Mouse (Mus musculus) fibroblast of lung, adult 2 months (primary cell): ENCODE measurements around the gene Gcn1l1.

Source experiments
- DNase-seq: peaks from one replicate; pipeline ENCODE4 v3.0.0-alpha.2; 2011; ENCODE audit warnings: low read depth

Gcn1l1 gene

GRCm38 (mm10) chr5:115611566-115611965 lies 46.5 kb downstream of the Gcn1l1 start:
- no peak for DNase-seq

- DNase-seq, result no peak
Measured at GRCm38 (mm10) chr5:115613332-115613731, 48.3 kb downstream of the Gcn1l1 start.

DNA sequence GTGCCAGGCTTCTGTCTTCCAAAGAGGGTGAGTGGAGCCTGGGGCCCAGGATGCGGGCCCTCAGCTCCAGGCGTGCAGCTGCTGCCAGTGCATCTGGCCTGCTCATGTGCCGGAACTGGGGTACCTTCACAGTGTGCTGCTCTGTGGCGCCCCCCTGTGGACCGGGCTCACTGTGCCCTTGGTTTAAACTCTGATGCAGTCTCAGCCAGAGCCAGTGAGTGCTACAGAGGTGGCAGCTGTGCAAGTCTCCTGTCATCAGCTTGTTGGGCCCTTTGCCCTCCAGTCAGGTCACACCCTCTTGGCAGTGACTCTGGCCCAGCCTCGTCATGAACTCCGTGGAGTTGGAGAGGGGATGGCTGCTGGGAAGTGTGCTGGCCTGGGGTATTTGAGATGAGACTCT lies 49.9 kb downstream of the Gcn1l1 start:
- DNase-seq, result no peak

DNA sequence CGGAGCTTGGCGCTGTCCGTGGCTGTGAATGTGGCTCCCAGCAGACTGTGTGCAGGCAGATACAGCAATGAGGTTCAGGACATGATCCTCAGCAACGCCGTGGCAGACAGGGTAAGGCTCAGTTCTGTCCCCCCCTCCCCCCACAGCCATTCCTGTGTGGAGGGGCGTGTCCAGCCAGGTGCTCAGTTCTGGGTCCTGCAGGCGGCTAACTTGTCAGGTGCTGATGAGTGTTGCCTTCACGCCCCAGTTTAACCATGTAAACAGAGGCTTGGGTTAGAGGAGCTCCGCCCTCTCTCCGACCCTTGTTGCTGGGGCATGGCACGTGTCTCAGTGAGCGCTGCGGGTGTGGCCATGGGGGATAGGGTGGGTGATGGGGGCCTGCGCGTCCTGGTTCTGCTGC lies 54.6 kb downstream of the Gcn1l1 start:
- DNase-seq, result no peak

- no peak for DNase-seq
Measured at GRCm38 (mm10) chr5:115622686-115623085, 57.6 kb downstream of the Gcn1l1 start.

DNA sequence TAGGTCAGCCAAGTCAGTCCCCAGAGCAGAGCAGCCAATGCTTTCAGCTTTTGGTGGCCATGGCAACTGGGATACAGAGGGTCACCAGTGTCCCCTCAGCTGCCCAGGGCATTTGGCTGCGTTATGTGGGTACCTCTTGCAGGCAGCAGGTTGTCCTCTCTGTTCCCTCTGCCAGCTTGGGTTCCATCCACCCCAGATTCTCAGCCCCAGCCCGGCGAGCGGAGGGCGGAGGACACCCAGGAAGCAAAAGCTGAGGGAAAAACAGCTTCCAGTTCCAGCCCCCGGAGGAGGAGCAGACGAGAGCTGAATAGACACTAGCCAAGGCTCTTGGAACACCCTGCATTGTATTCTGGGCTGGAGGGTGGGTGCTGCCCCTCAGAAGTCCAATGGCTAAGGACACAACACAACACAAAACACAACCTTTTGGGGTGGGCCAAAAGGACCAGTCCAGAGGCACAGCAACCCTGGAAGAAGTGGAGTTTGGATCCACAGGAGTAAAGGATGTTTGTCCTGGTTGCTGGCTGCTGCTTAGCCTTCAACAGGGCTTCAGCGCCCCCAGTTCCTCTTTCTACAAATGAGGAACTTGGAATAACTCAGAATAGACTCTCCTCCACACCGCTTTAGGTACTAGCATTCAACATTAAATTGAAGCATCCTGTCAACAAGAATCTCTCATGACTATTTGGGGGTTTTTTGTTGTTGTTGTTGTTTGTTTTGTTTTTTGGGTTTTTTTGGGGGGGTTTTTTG lies 58.8 kb downstream of the Gcn1l1 start:
- DNase-seq, result no peak

GRCm38 (mm10) chr5:115626237-115626886 lies 61.3 kb downstream of the Gcn1l1 start:
- no peak for DNase-seq

DNA sequence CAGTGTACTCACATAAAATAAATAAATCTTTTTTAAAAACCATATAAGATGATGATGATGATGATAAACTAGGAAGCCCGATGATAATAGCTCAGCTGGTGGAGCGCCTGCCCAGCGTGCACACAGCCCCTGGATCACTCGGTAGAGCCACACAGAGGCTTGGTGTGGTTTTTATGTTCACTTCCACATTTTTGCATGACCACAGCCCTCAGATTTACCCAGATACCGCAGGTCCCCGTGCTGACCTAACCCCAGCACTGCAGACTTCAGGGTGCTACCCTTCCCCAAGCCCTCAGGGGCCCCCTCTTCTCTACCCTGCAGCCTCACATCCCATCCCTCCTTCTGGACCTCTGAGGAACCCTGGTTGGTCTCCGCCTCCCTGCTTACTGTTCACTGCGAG lies 63.0 kb downstream of the Gcn1l1 start:
- no peak for DNase-seq

DNA sequence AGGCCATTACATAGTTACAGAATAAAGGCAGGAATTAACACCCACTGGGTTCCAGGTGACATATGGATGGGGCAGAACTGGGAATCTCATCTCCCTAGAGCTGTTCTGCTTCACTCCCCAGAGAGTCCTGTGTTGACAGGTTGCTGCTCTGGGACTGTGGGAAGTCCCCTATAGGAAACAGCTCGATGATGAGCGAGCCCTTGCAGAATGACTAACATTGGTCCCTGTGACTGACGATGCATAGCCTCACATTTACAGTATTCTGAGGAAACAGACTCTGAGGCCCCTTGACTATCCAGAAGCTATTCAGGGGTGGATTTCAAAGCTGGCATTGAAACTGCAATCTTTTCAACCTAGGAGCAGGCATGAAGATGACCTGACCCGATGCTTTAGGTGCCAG lies 64.6 kb downstream of the Gcn1l1 start:
- no peak for DNase-seq

GRCm38 (mm10) chr5:115630291-115630690 lies 65.2 kb downstream of the Gcn1l1 start:
- no peak for DNase-seq

DNA sequence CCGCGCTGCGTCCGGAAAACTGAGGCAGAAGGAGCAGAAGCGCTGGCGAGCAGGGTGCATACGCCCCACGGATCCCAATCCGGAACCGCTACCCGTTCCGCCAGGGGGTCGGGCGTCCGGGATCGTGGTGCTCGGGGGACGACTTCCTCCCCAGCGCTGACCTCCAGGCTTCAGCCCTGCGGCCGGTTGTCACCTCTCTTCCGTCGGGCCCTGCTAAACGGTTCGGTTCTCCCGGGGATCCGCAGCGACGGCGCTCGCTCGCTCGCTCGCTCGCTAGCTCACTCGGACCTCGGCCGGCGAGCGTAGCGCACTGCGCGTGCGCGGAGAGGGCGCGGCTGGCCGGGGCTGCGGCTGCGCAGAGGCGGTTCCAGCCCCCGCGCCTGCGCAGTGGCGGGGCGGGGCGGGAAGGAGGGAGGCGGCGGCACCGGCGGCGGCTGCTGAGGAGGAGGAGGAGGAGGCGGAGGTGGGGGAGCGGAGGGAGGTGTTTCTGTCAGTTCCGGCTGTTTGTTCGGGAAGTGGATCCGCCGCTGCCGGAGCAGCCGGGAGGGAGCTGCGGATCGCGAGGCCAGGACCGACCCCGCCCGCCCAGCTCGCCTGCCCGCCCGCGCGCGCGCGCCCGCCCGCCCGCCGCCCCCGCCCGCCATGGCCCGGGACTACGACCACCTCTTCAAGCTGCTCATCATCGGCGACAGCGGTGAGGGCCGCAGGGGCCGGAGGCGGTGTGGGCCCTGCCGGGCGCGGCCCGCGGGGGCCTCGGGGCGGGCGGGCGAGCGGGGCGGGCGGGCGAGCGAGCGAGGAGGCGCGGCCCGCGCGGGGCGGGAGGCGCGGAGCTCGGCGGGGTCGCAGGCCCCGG lies 66.7 kb downstream of the Gcn1l1 start, which contains the start of gene Rab35:
TSS of gene Rab35 (plus strand) at position 404 of the 853 bp plus-strand sequence.
- DNase-seq, result peak; percentile 52

DNA sequence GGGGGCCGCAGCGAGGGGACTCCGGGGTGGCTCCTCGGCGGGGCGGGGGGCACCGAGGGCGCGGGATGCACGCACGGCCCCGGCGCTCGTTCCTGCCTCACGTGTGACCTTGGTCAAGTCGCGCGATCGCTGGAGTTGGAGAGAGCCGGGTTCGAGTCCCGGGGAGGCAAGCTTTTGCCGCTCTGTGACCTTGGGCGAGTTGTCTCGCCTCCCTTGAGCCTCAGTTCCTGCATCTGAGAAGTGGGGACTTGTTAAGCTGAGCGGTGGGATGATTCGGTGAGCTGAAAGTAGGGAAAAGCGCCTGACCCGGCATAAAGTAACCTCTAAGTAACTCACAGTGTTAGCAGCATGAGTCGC lies 67.3 kb downstream of the Gcn1l1 start:
- DNase-seq, result no peak

DNA sequence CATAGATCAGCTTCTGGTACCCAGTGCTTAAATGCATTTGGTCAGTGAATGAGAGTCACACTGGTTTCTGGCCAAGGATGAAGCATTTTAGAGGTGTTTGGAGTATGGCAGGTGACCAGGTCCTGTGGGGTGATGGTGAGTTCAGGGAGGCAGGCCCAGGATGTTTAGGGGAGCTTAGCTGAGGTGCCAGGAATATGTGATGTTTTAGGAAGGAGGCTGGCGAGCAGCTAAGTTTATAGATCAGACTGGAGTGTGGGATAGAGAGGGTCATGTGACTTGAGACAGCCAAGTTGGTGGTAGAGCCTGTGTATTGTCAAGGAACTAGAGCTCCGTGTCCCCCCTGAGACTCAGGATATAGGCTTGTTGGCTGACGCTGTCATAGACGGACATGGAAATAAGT lies 68.0 kb downstream of the Gcn1l1 start:
- DNase-seq, result no peak

GRCm38 (mm10) chr5:115634046-115634445 lies 69.0 kb downstream of the Gcn1l1 start:
- no peak for DNase-seq

DNA sequence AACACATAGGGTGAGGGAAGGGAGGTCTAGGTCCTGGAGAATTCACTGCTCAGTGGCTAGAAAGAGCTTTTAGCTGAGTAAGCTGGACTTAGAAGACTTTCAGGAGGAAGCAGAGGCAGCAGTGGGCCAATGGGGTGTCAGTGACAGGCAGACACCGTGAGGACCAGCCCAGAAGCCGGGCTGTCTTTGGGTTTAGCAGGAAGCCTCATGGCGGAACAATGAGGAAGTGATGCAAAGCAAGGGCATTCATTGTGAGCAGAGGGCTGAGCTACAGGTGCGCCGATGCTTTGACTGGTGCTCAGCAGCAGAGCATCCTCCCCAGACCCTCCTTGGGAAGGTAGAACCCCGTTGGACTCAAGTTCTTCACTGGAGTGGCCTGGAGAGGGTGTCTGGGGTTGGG lies 70.5 kb downstream of the Gcn1l1 start:
- no peak for DNase-seq

DNA sequence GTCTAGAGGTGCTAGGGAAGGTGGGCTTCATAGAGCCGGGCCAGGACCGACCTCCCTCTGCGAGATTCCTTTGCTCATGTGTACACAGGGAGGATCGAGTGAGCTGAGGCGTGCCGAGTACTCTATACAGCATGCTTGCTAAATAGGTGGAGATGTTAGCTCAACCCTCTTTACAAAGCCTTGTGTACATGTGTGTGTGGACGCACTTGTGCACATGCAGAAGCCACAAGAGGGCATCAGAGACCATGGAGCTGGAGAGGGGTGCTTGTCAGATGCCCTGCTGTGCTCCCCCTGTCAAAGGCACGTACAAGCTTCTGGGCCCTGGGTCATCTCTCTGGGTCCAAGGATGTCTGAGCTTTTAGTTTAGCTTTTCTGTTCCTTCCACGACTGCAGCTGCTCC lies 79.1 kb downstream of the Gcn1l1 start:
- no peak for DNase-seq

GRCm38 (mm10) chr5:115648876-115649275 lies 83.8 kb downstream of the Gcn1l1 start:
- no peak for DNase-seq

- no peak for DNase-seq
Measured at GRCm38 (mm10) chr5:115649699-115650098, 84.6 kb downstream of the Gcn1l1 start.

- no peak for DNase-seq
Measured at GRCm38 (mm10) chr5:115650885-115651284, 85.8 kb downstream of the Gcn1l1 start.

DNA sequence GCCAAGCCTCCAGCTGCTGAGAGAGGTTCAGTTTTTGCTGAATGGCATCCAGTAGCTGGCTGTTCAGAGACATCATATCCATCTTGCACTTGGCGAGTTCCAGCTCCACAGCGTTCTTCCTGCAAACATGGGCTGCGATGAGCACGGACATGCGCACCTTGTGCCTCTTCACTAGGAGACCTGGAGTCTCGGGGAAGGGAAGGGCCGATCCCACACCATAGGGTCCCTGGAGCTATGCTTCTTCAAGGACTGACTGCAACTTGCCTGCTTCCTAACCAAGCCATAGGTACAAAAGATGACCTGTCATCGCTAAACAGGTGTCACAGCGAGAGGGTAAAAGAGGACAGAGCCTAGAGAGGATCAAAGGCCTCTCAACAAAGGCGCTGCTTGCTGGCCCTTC lies 86.8 kb downstream of the Gcn1l1 start:
- no peak for DNase-seq

DNA sequence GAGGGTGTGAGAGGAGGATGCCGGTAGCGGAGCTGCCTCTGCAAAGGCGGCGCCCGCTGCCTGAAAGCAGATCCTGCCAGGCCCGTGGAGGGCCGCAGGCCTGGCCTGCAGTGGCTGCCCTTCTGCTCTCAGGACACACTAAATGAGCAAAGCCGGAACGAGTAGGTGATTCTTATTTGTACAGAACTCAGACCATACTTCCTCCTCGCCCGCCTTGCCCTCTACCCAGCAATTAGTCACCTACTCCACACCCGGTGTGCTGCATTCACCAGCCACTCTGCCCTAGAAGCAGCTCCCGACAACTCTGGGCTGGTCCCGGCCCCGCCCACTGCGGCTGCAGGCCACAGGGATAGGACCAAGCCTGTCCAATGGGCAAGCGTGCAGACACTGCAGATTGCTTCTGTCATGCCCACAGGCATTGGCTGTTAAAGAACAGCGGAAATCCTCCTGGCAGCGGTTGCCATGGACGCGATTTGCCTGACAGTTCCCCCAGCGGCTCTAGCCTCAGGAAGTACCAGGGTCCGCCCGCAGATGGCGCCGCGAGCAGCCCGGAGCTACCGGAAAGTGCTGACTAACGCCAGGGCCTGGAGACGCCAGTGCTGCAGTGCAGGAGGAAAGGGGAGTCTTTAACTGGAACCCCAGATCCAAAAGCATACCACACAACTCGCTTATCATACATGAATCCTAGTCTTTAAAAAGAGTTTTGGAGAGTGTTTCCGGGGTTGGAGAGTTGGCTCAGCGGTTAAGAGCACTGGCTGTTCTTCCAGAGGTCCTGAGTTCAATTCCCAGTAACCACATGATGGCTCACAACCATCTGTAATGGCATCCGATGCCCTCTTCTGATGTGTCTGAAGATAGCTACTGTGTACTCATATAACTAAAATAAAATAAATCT lies 87.9 kb downstream of the Gcn1l1 start:
- DNase-seq, result peak; percentile 98

DNA sequence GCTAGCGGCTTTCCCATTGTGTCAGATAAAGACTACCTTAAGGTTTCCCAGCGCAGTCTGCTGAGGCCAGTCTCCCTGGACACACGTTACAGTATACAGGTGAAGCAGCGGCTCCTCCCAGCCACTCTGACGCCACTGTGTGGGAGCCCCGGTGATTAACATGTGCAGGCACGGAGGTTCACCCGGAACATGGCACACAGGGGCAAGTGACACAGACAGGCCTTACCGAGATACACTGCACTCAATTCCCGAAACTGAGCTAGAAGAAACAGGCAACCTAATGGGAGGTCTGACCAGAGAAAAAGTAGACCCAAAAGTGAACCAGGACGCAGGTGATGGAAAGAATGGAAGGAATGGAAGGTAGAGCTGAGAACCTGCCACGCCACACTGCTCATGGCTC lies 88.7 kb downstream of the Gcn1l1 start:
- DNase-seq, result no peak
